Mouse (Mus musculus) small intestine, adult 2 months (tissue): ENCODE measurements at regions not wholly inside any gene's neighbourhood (a gene's known extent, or its start where the extent isn't known, plus 50 kb on each side); places are given as distances from the start of the nearest gene placed in this dataset.

Experiments
- CTCF ChIP-seq: fragments of 200-500 bp; IDR thresholded peaks from 2 replicates; pipeline ENCODE4 v1.5.1; 2012; ENCODE audit warnings: low read depth, mild to moderate bottlenecking, control low read depth, inconsistent platforms, low read length, moderate library complexity, mixed read lengths; ENCODE audit not compliant: insufficient replicate concordance, insufficient read length; ENCODE audit errors: extremely low read depth
- POLR2A ChIP-seq: fragments of 200-500 bp; IDR thresholded peaks from 2 replicates; pipeline ENCODE4 v1.6.1; 2012; ENCODE audit warnings: low read depth, mild to moderate bottlenecking, control low read depth, inconsistent platforms, low read length, moderate library complexity

DNA sequence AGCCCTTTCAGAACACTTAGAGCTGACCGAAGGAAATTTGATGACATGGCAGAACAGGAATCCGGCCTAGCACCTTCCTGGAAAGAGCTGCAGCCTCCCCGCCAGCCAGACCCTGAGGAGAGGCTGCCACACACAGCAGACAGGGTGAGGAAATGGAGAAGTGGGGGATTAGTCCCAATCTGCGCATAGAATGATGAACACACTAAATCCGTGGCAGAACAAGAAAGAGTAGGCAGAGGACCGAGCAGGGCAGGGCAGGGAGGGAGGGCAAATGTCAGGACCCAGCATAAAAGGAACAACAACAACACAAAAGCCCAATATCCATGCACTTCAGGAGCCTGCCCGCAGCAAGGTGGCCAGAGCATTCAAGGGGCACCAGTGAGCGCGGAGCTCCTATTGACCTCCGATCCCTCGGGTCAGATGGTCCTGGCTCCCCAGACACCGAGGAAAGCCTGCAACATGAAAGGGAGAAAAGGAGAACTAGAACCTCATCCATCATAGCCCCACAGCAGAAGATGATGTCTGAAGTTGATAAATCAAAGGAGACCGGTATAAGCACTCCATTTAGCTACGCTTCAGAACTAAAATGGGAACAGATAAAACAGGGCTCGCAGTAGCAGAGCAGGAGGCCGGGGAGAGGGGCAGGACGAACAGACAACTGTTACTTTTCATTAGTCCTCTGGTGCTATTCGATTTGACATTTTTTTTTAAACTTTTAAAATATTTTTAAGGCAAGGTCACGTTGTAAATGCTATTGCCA, 136.3 kb upstream of the Pkdcc start:
- TF ChIP-seq POLR2A (no peak), CTCF (no peak)
